Mouse (Mus musculus): ENCODE measurements around the gene Brms1. TPM values are rescaled to one million over a fixed set of nuclear protein-coding genes. Genes with fewer than 3 reads are reported as not detected.
A peak's percentile ranks its signal among the peaks of the same experiment; 100 is the strongest.
"Not testable (repeated sequence)": the region's sequence is repeated elsewhere in the genome, so short reads cannot be mapped to it uniquely, and the experiment has no call there.

The Brms1 gene
- 40.6 and 68.0 TPM in 2 replicates for polyA plus RNA-seq (2011; ENCODE audit: insufficient read depth, insufficient read length, low replicate concordance, missing spikeins)

DNA sequence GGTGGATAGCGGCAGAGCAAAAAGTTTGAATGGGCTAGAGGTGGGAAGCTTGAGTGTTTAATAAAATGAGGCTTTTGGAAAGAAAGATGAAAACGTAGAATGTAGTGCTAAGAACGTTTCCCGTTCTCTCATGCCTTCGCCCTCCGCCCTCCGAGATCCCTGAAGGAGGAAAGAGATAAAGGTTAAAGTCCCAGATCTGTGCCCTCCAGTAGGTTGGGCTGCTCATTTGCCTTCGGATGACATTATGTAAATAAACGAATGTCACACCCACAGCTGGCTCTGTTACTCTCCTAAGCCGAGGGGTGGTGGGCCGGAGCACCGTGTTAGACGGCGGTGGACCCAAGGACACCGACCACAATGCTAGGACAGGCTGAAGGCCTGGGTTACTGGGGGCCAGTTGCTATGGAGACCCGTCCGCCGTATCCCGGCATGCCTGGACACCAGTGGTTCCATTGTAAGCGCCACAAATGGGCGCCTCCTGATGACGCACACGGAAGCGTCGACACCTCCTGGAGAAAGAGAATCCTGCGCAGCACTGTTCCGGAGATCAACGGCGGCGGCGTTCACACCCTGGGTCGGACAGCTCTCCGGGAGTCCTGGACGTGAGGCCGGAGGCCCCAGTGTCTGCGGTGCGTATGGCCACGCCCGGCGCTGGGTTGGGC, at the start of gene Brms1:
Gene Brms1, plus strand, starts transcription at position 493 of the 662 bp plus-strand sequence.
- Histone ChIP-seq H3K27ac (ENCODE audit: control insufficient read depth, insufficient read depth, low read depth, low read length, poor library complexity) (peak within 1 kb of the TSS; percentile 57; the same call in 1 of the 2 replicates), H3K4me1 (ENCODE audit: control insufficient read depth, insufficient read depth, low read length) (no peaks in the 10 kb centered on the region; the same call in 1 of the 2 replicates), H3K4me3 (replicated peaks; ENCODE audit: control insufficient read depth, low read depth, low read length) (peak within 1 kb of the TSS; percentile 95)
- TF ChIP-seq POLR2A (IDR thresholded peaks at IDR 0.05; ENCODE audit: borderline replicate concordance, control insufficient read depth, low read depth, low read length) (peak; percentile 74; the same call in 1 of the 2 replicates), CTCF (IDR thresholded peaks at IDR 0.05; ENCODE audit: control insufficient read depth, insufficient read depth, low read length) (no peak)
- WGBS: 3% methylated on average over 40 of the region's 40 CpGs

GRCm38 (mm10) chr19:4992371-4992770, 48.8 kb upstream of the Brms1 start:
- WGBS: 10% methylated on average over 8 of the region's 8 CpGs
- TF ChIP-seq POLR2A (IDR thresholded peaks at IDR 0.05; ENCODE audit: borderline replicate concordance, control insufficient read depth, low read depth, low read length) (no peak), CTCF (IDR thresholded peaks at IDR 0.05; ENCODE audit: control insufficient read depth, insufficient read depth, low read length) (no peak)
- Histone ChIP-seq H3K4me3 (replicated peaks; ENCODE audit: control insufficient read depth, low read depth, low read length) (no peak overlapping the region), H3K4me1 (ENCODE audit: control insufficient read depth, insufficient read depth, low read length) (no peaks in the 10 kb centered on the region; the same call in 1 of the 2 replicates), H3K27ac (ENCODE audit: control insufficient read depth, insufficient read depth, low read depth, low read length, poor library complexity) (no peak overlapping the region)

- Histone ChIP-seq H3K27ac (ENCODE audit: control insufficient read depth, insufficient read depth, low read depth, low read length, poor library complexity) (no peak overlapping the region), H3K4me3 (replicated peaks; ENCODE audit: control insufficient read depth, low read depth, low read length) (no peak overlapping the region), H3K4me1 (ENCODE audit: control insufficient read depth, insufficient read depth, low read length) (no peaks in the 10 kb centered on the region; the same call in 1 of the 2 replicates)
- TF ChIP-seq POLR2A (IDR thresholded peaks at IDR 0.05; ENCODE audit: borderline replicate concordance, control insufficient read depth, low read depth, low read length) (no peak), CTCF (IDR thresholded peaks at IDR 0.05; ENCODE audit: control insufficient read depth, insufficient read depth, low read length) (no peak)
- under 1% methylated on average over 9 of the region's 9 CpGs for WGBS
Measured at GRCm38 (mm10) chr19:4992904-4993303, 48.2 kb upstream of the Brms1 start.

- Histone ChIP-seq H3K27ac (ENCODE audit: control insufficient read depth, insufficient read depth, low read depth, low read length, poor library complexity) (no peak overlapping the region), H3K4me3 (replicated peaks; ENCODE audit: control insufficient read depth, low read depth, low read length) (no peak overlapping the region), H3K4me1 (ENCODE audit: control insufficient read depth, insufficient read depth, low read length) (no peaks in the 10 kb centered on the region; the same call in 1 of the 2 replicates)
- no peak for TF ChIP-seq CTCF (IDR thresholded peaks at IDR 0.05; ENCODE audit: control insufficient read depth, insufficient read depth, low read length)
- no peak for TF ChIP-seq POLR2A (IDR thresholded peaks at IDR 0.05; ENCODE audit: borderline replicate concordance, control insufficient read depth, low read depth, low read length)
- WGBS: 39% methylated on average over 5 of the region's 5 CpGs
Measured at GRCm38 (mm10) chr19:4994043-4994442, 47.1 kb upstream of the Brms1 start.

DNA sequence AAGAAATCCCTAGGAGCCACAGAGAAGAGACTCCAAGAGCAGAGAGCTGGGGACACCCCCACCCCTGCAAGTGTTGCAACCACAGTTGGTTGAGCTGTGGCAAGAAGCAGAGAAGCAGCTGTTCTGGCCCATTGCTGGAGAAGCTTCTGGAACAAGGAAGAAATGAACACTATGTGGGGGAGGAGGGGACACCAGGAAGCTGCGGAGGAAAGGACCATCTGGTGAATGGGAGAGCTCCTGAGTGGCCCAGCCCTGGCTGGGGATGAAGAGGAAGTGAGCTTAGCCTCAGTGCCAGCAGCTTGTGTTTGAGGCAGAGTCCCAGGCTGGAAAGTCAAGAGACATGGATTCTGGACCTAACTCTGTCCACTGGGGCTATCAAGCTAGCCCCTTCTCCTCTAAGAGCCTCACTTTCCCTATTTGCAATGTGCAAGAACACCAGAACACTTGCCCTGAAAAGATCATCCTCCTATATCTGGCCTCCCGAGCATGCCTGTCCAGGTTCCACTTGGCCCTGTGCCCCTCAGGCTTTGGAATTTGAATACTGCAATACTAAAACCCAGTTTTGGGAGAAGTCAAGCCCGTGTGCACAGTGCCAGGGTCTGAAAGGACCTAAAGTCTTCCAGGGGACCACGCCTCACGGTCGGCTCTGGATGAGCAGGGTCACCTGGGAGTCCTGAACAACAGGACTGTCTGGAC, 41.6 kb upstream of the Brms1 start:
- Histone ChIP-seq H3K27ac (ENCODE audit: control insufficient read depth, insufficient read depth, low read depth, low read length, poor library complexity) (no peak overlapping the region), H3K4me1 (ENCODE audit: control insufficient read depth, insufficient read depth, low read length) (no peaks in the 10 kb centered on the region), H3K4me3 (replicated peaks; ENCODE audit: control insufficient read depth, low read depth, low read length) (no peak overlapping the region)
- 56% methylated on average over 6 of the region's 6 CpGs for WGBS
- TF ChIP-seq CTCF (IDR thresholded peaks at IDR 0.05; ENCODE audit: control insufficient read depth, insufficient read depth, low read length): no peak
- TF ChIP-seq POLR2A (IDR thresholded peaks at IDR 0.05; ENCODE audit: borderline replicate concordance, control insufficient read depth, low read depth, low read length): no peak

DNA sequence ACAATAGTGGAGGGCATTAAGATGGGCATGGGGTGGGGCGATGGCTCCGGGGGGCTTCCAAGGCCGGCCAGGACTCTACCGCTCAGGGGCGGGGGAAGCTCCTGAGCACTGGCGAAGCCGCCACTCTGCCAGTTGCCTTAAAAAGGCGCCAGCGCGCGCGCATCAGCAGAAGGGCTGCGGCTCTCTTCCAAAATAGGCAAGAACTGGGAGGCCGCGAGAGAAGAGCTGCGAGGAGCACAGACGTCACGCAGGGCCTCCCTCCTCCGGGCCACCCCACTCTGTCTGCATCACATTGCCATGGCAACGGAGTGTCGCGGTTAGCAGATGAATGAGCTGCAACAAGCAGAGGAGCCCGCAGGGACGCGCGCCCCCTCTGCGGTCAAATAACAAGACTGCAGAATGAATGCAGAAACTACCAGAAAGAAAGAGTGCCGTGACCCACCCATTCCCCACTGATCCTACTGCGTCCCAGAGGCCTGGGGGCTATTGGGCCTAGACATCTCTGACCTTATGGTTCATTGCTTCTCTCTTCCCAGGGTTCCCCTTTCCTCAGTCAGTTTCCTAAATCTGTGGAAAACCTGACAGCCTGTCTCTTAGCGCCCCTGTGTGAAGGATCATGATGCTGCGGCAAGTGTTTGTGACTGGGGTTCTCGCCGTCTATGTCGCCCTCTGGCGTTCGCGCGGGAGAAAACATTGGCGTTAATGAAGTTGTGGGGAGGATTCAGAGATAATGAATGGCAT, 39.3 kb upstream of the Brms1 start:
- Histone ChIP-seq H3K27ac (ENCODE audit: control insufficient read depth, insufficient read depth, low read depth, low read length, poor library complexity) (no peak overlapping the region), H3K4me3 (replicated peaks; ENCODE audit: control insufficient read depth, low read depth, low read length) (no peak overlapping the region), H3K4me1 (ENCODE audit: control insufficient read depth, insufficient read depth, low read length) (no peaks in the 10 kb centered on the region)
- TF ChIP-seq POLR2A (IDR thresholded peaks at IDR 0.05; ENCODE audit: borderline replicate concordance, control insufficient read depth, low read depth, low read length) (no peak), CTCF (IDR thresholded peaks at IDR 0.05; ENCODE audit: control insufficient read depth, insufficient read depth, low read length) (peak; percentile 92)
- WGBS: 2% methylated on average over 39 of the region's 39 CpGs

GRCm38 (mm10) chr19:5003644-5004043, 37.5 kb upstream of the Brms1 start:
- H3K27ac ChIP-seq (ENCODE audit: control insufficient read depth, insufficient read depth, low read depth, low read length, poor library complexity); H3K4me1 ChIP-seq (ENCODE audit: control insufficient read depth, insufficient read depth, low read length); H3K4me3 ChIP-seq (replicated peaks; ENCODE audit: control insufficient read depth, low read depth, low read length): not testable (repeated sequence)
- 31% methylated on average over 2 of the region's 2 CpGs for WGBS

DNA sequence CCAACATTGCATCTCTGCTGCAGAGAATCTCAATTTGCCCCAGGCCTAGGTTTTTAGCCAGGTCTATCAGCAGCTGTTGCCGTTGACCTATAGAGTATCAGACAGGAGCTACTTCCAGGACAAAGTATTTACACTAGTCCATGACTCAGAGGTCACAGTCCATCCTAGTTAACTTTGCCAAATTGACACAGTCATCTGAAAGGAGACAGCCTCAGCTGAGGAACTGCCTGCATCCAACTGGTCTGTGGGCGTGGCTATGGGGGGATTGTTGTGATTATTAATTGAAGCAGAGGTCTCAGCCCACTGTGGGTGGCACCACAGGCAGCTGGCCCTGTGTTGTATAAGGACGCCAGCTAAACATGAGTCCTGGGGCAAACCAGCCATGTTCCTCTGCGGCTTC, 36.2 kb upstream of the Brms1 start:
- H3K4me3 ChIP-seq (replicated peaks; ENCODE audit: control insufficient read depth, low read depth, low read length): no peak overlapping the region
- H3K4me1 ChIP-seq (ENCODE audit: control insufficient read depth, insufficient read depth, low read length): no peaks in the 10 kb centered on the region
- no peak for TF ChIP-seq CTCF (IDR thresholded peaks at IDR 0.05; ENCODE audit: control insufficient read depth, insufficient read depth, low read length)
- no peak for TF ChIP-seq POLR2A (IDR thresholded peaks at IDR 0.05; ENCODE audit: borderline replicate concordance, control insufficient read depth, low read depth, low read length)
- no peak overlapping the region for H3K27ac ChIP-seq (ENCODE audit: control insufficient read depth, insufficient read depth, low read depth, low read length, poor library complexity)
- WGBS: 62% methylated on average over 4 of the region's 4 CpGs
